Mouse (Mus musculus) small intestine, adult 2 months (tissue): ENCODE measurements around the gene Cyb5rl.

Source experiments
- CTCF ChIP-seq: fragments of 200-500 bp; IDR thresholded peaks from 2 replicates; pipeline ENCODE4 v1.5.1; 2012; ENCODE audit warnings: low read depth, mild to moderate bottlenecking, control low read depth, inconsistent platforms, low read length, moderate library complexity, mixed read lengths; ENCODE audit not compliant: insufficient replicate concordance, insufficient read length; ENCODE audit errors: extremely low read depth
- POLR2A ChIP-seq: fragments of 200-500 bp; IDR thresholded peaks from 2 replicates; pipeline ENCODE4 v1.6.1; 2012; ENCODE audit warnings: low read depth, mild to moderate bottlenecking, control low read depth, inconsistent platforms, low read length, moderate library complexity

DNA sequence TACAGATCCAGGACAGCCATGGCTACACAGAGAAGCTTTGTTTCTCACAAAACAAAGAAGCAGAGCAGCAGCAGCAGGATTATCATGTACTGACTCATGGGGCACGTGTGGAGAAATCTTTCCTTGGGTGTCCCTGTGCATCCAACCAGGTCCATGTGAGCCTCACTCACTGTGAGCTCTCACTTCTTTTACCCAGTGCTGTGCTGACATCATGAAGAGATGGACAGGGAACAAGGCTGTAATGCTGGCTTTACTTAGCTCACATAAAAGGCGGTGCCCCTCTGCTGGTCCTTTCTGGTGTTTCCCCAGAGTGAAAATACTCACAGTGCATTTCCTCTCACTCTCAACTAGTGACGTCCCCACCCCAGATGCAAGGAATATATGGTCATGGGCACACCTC, 45.3 kb upstream of the Cyb5rl start:
- no peak for TF ChIP-seq POLR2A
- no peak for TF ChIP-seq CTCF
